Mouse (Mus musculus) layer of hippocampus, adult 18-20 months (tissue): ENCODE data around the gene Xpo1. TPM values are rescaled to one million over a fixed set of nuclear protein-coding genes. Genes with fewer than 3 reads are reported as not detected.
A peak's percentile ranks its signal among the peaks of the same experiment; 100 is the strongest.
"Not testable (repeated sequence)": the region's sequence is repeated elsewhere in the genome, so short reads cannot be mapped to it uniquely, and the experiment has no call there.

Source experiments
- DNase-seq, 2 experiments: peaks; one replicate each; pipeline ENCODE4 v3.0.0; 2022; ENCODE audit warnings: low spot score in 2 of 2
- long read RNA-seq: library from polyadenylated mRNA; stranded (forward); transcript quantifications from one replicate; pipeline ENCODE4 v2.0.0, GENCODE M21; 2021
- total RNA-seq, 2 experiments: library from RNA; stranded (reverse); gene quantifications; 2 replicates each; pipeline ENCODE4 v1.2.3; 2021

Xpo1 gene
- total RNA-seq = 10 to 100 TPM; 63.3 to 68.2 TPM
- long read RNA-seq, full-length matches to known transcripts = 49 of 55 reads
- long read RNA-seq, partial matches to known transcripts = 2 of 55 reads
- long read RNA-seq, other reads (novel, unspliced or antisense) = 4 of 55 reads

- peak; percentile 99 to 100 for DNase-seq
These were observed at the start of gene Xpo1 for GRCm38 (mm10) chr11:23255427-23256193. Xpo1 (plus strand) TSS chr11:23256041.

- DNase-seq = no peak
These were observed 46.1 kb upstream of the Xpo1 start for GRCm38 (mm10) chr11:23209717-23210116.

GRCm38 (mm10) chr11:23210590-23211510 is 45.0 kb upstream of the Xpo1 start:
- DNase-seq = no peak

GRCm38 (mm10) chr11:23217430-23217829 is 38.4 kb upstream of the Xpo1 start:
- no peak for DNase-seq

- DNase-seq = no peak
These were observed 19.8 kb upstream of the Xpo1 start for GRCm38 (mm10) chr11:23236015-23236414.

- no peak for DNase-seq
These were observed 1.9 kb upstream of the Xpo1 start for GRCm38 (mm10) chr11:23253931-23254330.

- DNase-seq = no peak
These were observed 1.3 kb upstream of the Xpo1 start for GRCm38 (mm10) chr11:23254548-23254947.

- no peak for DNase-seq
These were observed 801 bp upstream of the Xpo1 start for GRCm38 (mm10) chr11:23255053-23255426.

GRCm38 (mm10) chr11:23256194-23256802 is 457 bp downstream of the Xpo1 start:
- peak in 1 of 2 experiments; percentile 18 for DNase-seq

- DNase-seq = peak; percentile 22 to 57
These were observed 1.2 kb downstream of the Xpo1 start for GRCm38 (mm10) chr11:23256803-23257704.

GRCm38 (mm10) chr11:23259073-23259472 is 3.2 kb downstream of the Xpo1 start:
- DNase-seq = no peak

GRCm38 (mm10) chr11:23259481-23259880 is 3.6 kb downstream of the Xpo1 start:
- no peak for DNase-seq

- no peak for DNase-seq
These were observed 4.3 kb downstream of the Xpo1 start for GRCm38 (mm10) chr11:23260186-23260585.

GRCm38 (mm10) chr11:23261490-23261889 is 5.6 kb downstream of the Xpo1 start:
- DNase-seq = no peak

GRCm38 (mm10) chr11:23264949-23265348 is 9.1 kb downstream of the Xpo1 start:
- no peak for DNase-seq

- peak in 1 of 2 experiments; percentile 36 for DNase-seq
These were observed 16.2 kb downstream of the Xpo1 start for GRCm38 (mm10) chr11:23271770-23272724.

GRCm38 (mm10) chr11:23275780-23276179 is 19.9 kb downstream of the Xpo1 start:
- no peak for DNase-seq

- DNase-seq = no peak
These were observed 28.6 kb downstream of the Xpo1 start for GRCm38 (mm10) chr11:23284469-23284868.

- DNase-seq = not testable (repeated sequence)
These were observed 33.0 kb downstream of the Xpo1 start for GRCm38 (mm10) chr11:23288866-23289265.
